Mouse (Mus musculus) spleen, adult 18-20 months (tissue): ENCODE measurements around the gene Pdzph1.
A peak's percentile ranks its signal among the peaks of the same experiment; 100 is the strongest.

Experiments
- DNase-seq, 2 experiments: peaks; one replicate each; pipeline ENCODE4 v3.0.0; 2022; ENCODE audit warnings: mixed read lengths in 2 of 2

Gene Pdzph1

GRCm38 (mm10) chr17:58919927-58920326, 71.2 kb downstream of the Pdzph1 start:
- no peak for DNase-seq

- no peak for DNase-seq
Observed at GRCm38 (mm10) chr17:58919061-58919460, 72.1 kb downstream of the Pdzph1 start.

GRCm38 (mm10) chr17:58918539-58918938, 72.6 kb downstream of the Pdzph1 start:
- DNase-seq = no peak

- DNase-seq = no peak
Observed at GRCm38 (mm10) chr17:58911564-58911963, 79.6 kb downstream of the Pdzph1 start.

- DNase-seq = peak in 1 of 2 experiments; percentile 16
Observed at GRCm38 (mm10) chr17:58909061-58909661, 82.0 kb downstream of the Pdzph1 start.

GRCm38 (mm10) chr17:58906001-58906400, 85.2 kb downstream of the Pdzph1 start:
- DNase-seq = no peak

- no peak for DNase-seq
Observed at GRCm38 (mm10) chr17:58891488-58892210, 99.5 kb downstream of the Pdzph1 start.

GRCm38 (mm10) chr17:58889905-58890645, 101.1 kb downstream of the Pdzph1 start:
- no peak for DNase-seq

- DNase-seq = no peak
Observed at GRCm38 (mm10) chr17:58884393-58884792, 106.8 kb downstream of the Pdzph1 start.

- no peak for DNase-seq
Observed at GRCm38 (mm10) chr17:58873356-58873755, 117.8 kb downstream of the Pdzph1 start.

GRCm38 (mm10) chr17:58870795-58871194, 120.4 kb downstream of the Pdzph1 start:
- DNase-seq = no peak
